Mouse (Mus musculus): ENCODE measurements around the gene Tmem79. TPM values are rescaled to one million over a fixed set of nuclear protein-coding genes. Genes with fewer than 3 reads are reported as not detected.

Tmem79 gene
- polyA plus RNA-seq (2012; rRNA removed): 44.3 and 54.6 TPM in 2 replicates

DNA sequence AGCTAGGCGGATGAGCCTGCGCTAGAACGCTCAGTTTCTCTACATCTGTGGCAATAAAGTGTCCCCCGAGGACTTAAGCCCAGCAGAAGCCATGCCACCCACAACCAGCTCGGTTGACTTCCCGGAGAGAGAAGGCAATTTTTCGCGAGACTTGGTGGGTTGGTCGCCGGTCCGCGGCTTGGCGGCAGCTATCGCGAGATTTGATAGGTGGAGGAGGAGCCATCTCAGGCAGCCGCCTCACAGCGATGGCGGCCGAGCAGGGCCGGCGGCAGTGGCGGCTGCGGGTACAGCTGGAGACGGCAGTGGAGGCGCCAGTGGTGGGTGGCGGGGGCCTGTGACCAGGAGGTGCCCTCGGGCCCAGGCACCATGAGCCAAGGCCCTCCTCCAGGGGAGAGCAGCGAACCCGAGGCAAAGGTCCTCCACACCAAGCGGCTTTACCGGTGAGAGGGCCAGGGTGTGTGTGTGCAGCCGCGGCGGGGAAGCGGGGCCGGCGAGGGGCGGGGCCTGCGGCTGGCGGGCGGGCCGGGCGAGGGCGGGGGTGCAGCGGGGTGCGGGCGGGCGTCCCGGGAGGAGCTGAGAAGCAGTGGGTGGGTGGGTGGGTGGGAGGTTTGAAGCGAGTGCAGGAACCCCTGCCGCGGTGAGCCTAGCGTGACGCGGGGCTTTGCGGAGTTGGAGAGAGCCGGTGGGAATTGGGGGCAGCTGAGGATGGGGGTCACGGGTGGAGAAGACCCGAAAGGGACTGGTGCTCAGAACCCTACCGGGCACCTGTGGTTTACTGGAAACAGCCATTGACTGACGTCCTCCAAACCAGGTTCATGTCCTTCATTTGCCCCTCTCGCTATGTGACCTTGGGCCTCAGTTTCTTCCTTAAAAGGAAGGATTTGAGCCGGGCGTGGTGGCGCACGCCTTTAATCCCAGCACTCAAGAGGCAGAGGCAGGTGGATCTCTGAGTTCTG lies at the start of gene Tmem79, which contains the start of gene Smg5:
Tmem79 (minus strand) TSS at position 91 of the 956 bp plus-strand sequence.
Smg5 (plus strand) TSS at position 203 of the 956 bp plus-strand sequence.

GRCm38 (mm10) chr3:88384364-88384763 lies 48.4 kb upstream of the Tmem79 start, which contains the start of gene Bglap:
Bglap (minus strand) TSS chr3:88384464.

DNA sequence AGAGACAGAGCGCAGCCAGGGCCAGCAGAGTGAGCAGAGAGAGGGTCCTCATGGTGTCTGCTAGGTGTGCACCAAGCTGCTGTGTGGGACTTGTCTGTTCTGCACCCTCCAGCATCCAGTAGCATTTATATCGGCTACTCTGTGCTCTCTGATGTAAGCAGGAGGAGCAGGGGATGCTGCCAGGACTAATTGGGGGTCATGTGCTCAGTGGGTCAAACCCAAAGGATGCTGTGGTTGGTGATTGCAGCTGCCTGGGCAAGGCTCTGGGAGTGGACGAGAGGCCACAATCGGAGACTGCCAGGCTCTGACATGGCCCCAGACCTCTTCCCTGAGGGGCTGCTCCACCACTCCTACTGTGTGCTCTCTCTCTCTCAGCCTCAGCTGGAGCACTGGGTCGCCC lies 42.7 kb upstream of the Tmem79 start, which contains the start of gene Bglap2:
Bglap2 (minus strand) TSS at position 101 of the 400 bp plus-strand sequence.

GRCm38 (mm10) chr3:88372643-88373042 lies 36.7 kb upstream of the Tmem79 start, which contains the start of gene Bglap3:
Bglap3 (minus strand) TSS chr3:88372743.

DNA sequence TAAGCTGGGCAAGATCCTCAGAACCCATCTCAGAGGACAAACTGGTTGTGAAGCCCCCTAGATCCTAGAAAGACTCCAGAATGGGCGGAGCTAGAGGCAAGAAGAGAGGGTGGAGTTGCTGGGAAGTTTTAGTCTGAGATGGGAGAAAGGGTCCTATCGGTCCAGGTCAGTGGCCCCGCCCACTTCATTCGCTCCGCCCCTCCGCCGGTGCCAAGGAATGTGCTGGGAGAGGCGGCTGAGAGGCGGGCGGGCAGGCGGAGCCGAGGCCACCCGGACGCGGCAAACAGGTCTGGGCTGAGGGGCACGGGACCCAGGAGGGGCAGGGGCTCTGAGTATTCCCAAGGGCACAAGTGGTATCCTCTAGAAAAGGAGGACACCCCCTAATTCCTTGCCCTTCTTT lies 28.4 kb upstream of the Tmem79 start, which contains the start of gene Paqr6:
Paqr6 (plus strand) TSS at position 248 of the 400 bp plus-strand sequence.

DNA sequence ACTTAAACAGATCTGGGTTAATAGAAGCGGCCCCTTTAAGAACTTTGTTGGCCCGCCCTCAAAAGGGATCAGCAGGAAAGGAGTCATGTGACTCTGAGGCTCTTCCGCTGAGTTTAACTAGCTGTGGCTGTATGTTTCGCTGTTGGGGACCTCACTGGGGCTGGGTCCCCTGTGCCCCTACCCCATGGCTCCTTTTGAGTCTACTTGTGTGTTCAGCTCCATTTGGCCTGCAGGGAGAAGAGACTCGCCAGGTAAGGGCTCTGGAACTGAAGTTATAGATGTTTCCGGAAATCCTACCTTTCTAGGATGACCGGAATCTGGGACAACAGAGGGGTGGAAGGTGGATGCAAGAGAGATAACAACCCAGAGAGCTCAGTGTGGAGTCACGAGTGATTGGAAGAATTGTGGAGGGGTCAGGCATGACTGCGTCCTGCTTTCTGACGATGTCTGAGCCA lies 11.0 kb downstream of the Tmem79 start, which contains the start of gene Glmp:
Glmp (plus strand) TSS at position 73 of the 455 bp plus-strand sequence.

DNA sequence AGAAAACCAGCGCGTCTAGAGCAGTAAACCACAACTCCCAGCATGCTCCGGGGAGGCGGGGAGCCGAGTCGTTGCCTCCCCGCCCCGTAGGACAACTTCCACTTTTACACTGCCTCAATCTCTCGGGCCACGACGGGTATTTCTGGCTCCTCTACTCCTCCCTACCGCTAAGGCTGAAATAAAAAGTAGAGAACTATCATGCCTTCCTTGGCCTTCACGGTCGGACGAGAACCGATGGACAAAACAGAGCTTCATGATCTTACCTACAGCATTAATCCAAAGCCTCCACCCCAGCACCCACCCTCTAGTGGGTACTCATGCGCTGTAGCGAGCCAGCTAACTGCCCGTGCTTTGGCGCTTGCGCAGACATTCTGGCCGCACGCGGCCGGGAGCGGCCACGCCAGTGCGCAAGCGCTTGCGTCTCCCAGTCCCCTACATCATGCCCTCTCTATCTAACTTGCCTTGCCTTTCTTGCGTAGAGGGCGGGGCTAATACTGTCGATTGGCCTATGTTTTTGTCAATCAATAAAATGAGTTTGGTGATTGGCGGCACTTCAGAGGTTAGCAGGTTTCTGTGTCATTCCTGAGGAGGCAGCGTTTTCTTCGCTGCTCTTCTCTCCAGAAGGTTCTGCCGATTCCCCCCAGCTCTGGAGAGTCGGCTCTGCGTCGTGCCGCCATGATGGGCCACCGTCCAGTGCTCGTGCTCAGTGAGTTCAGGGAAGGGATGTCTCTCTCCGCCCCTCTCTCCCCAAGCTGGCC lies 39.2 kb downstream of the Tmem79 start, which contains the start of the genes Tsacc and Cct3:
Tsacc (minus strand) TSS at position 439 of the 758 bp plus-strand sequence.
Cct3 (plus strand) TSS at position 556 of the 758 bp plus-strand sequence.

DNA sequence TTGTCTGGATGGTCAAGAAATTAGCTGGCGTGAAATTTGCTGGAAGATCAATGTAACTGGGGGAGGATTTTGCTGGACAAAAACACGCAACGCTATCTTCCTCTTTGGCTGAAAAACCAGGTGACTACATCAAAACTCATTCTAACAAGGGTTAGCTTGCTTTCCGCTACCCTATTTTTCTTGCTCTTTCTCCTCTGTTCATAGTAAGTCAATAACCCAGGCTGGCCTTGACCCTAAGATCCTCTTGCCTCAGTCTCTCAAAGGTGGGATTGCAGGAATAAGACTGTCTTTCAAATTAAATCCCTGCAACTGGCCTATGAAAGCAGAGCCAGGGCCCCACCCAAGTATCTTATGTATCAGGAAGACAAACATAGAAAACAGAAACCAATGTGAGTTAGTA lies 48.8 kb downstream of the Tmem79 start, which contains the start of gene Gm38392:
Gm38392 (minus strand) TSS at position 101 of the 400 bp plus-strand sequence.

Other genes with a start within 250 kb of the Tmem79 start
- 96.8 and 113 TPM in 2 replicates for gene Mef2d, start 193.8 kb downstream of the Tmem79 start, polyA plus RNA-seq (2012; rRNA removed)
- gene Rhbg, start 81.4 kb downstream of the Tmem79 start, polyA plus RNA-seq (2012; rRNA removed): 3.8 and 7.4 TPM in 2 replicates
- not detected in 2 replicates for gene Gm38392, start 48.9 kb downstream of the Tmem79 start, polyA plus RNA-seq (2012; rRNA removed)
- gene Tsacc, start 39.1 kb downstream of the Tmem79 start, polyA plus RNA-seq (2012; rRNA removed): 0.81 and 2.0 TPM in 2 replicates
- gene Cct3, start 39.0 kb downstream of the Tmem79 start, polyA plus RNA-seq (2012; rRNA removed): 63.1 and 73.8 TPM in 2 replicates
- gene Glmp, start 11.1 kb downstream of the Tmem79 start, polyA plus RNA-seq (2012; rRNA removed): 181 and 206 TPM in 2 replicates
- gene Smg5, start 112 bp upstream of the Tmem79 start, polyA plus RNA-seq (2012; rRNA removed): 65.8 and 68.6 TPM in 2 replicates
- 6.7 and 9.3 TPM in 2 replicates for gene Paqr6, start 28.4 kb upstream of the Tmem79 start, polyA plus RNA-seq (2012; rRNA removed)
- 9.1 and 12.0 TPM in 2 replicates for gene Bglap3, start 36.6 kb upstream of the Tmem79 start, polyA plus RNA-seq (2012; rRNA removed)
- 2.9 and 4.4 TPM in 2 replicates for gene Bglap2, start 42.6 kb upstream of the Tmem79 start, polyA plus RNA-seq (2012; rRNA removed)
- 2.7 and 6.8 TPM in 2 replicates for gene Bglap, start 48.3 kb upstream of the Tmem79 start, polyA plus RNA-seq (2012; rRNA removed)
- 57.9 and 63.7 TPM in 2 replicates for gene Pmf1, start 74.2 kb upstream of the Tmem79 start, polyA plus RNA-seq (2012; rRNA removed)
- gene Slc25a44, start 89.0 kb upstream of the Tmem79 start, polyA plus RNA-seq (2012; rRNA removed): 19.2 and 26.3 TPM in 2 replicates
- gene Sema4a, start 125.0 kb upstream of the Tmem79 start, polyA plus RNA-seq (2012; rRNA removed): 233 and 295 TPM in 2 replicates
- 812 and 822 TPM in 2 replicates for gene Lmna, start 173.8 kb upstream of the Tmem79 start, polyA plus RNA-seq (2012; rRNA removed)
- 1.0 and 1.1 TPM in 2 replicates for gene Mex3a, start 196.2 kb upstream of the Tmem79 start, polyA plus RNA-seq (2012; rRNA removed)
- 407 and 425 TPM in 2 replicates for gene Rab25, start 212.2 kb upstream of the Tmem79 start, polyA plus RNA-seq (2012; rRNA removed)
- gene Lamtor2, start 216.9 kb upstream of the Tmem79 start, polyA plus RNA-seq (2012; rRNA removed): 210 and 235 TPM in 2 replicates
- gene Ubqln4, start 217.6 kb upstream of the Tmem79 start, polyA plus RNA-seq (2012; rRNA removed): 52.6 and 60.7 TPM in 2 replicates
- gene Ssr2, start 239.7 kb upstream of the Tmem79 start, polyA plus RNA-seq (2012; rRNA removed): 178 and 186 TPM in 2 replicates